Mouse (Mus musculus) limb, embryonic 12.5 days (tissue): ENCODE data around the gene Phf20. TPM values are rescaled to one million over a fixed set of nuclear protein-coding genes. Genes with fewer than 3 reads are reported as not detected.

ENCODE experiments used
- ATAC-seq: fragments of 200-750 bp; cut with Nextera tagmentation; 2 replicates; pipeline ENCODE4 v1.8.0; 2017; ENCODE audit warnings: low read depth, moderate TSS enrichment; ENCODE audit not compliant: insufficient number of reproducible peaks, insufficient read depth, low FRiP score, low TSS enrichment
- H3K27ac ChIP-seq: fragments of 300-500 bp; sonication (generic); 2 replicates; pipeline ENCODE4 v1.5.1; 2016; ENCODE audit warnings: mild to moderate bottlenecking, moderate library complexity
- H3K27me3 ChIP-seq: fragments of 300-500 bp; sonication (generic); 2 replicates; pipeline ENCODE4 v1.6.1; 2016; ENCODE audit warnings: mild to moderate bottlenecking, moderate library complexity
- H3K36me3 ChIP-seq: fragments of 300-500 bp; sonication (generic); 2 replicates; pipeline ENCODE4 v1.6.1; 2016; ENCODE audit warnings: mild to moderate bottlenecking, moderate library complexity
- H3K4me1 ChIP-seq: fragments of 300-500 bp; sonication (generic); replicated peaks from 2 replicates; pipeline ENCODE4 v1.6.1; 2016
- H3K4me2 ChIP-seq: fragments of 300-500 bp; sonication (generic); 2 replicates; pipeline ENCODE4 v1.6.1; 2016; ENCODE audit warnings: mild to moderate bottlenecking, moderate library complexity
- H3K4me3 ChIP-seq: fragments of 300-500 bp; sonication (generic); replicated peaks from 2 replicates; pipeline ENCODE4 v1.5.1; 2016; ENCODE audit warnings: mild to moderate bottlenecking
- H3K9ac ChIP-seq: fragments of 300-500 bp; sonication (generic); replicated peaks from 2 replicates; pipeline ENCODE4 v1.6.1; 2016; ENCODE audit warnings: mild to moderate bottlenecking, moderate library complexity
- H3K9me3 ChIP-seq: fragments of 300-500 bp; sonication (generic); 2 replicates; pipeline ENCODE4 v1.6.1; 2016; ENCODE audit warnings: mild to moderate bottlenecking, moderate library complexity
- WGBS: fragments of 180-500 bp; shearing (Covaris S2); methylation state at CpG from one replicate; pipeline ENCODE4 v1.1.7; 2016; 5-methylcytosine and 5-hydroxymethylcytosine counted together
- polyA plus RNA-seq: library from polyadenylated mRNA; unstranded; fragments of >200 nt; fragmentation: Nextera tagmentation; extraction: Ambion mirVana; gene quantifications from 2 replicates; pipeline ENCODE4 v1.2.1, GENCODE M21; 2016

The Phf20 gene
- polyA plus RNA-seq, 1 experiment from 2014 or later, result 84.3 TPM

GRCm38 (mm10) chr2:156314811-156315210 lies 118.5 kb downstream of the Phf20 start:
- no peak overlapping the region for H3K4me2 ChIP-seq
- H3K4me3 ChIP-seq, result no peak overlapping the region
- H3K9ac ChIP-seq, result no peak overlapping the region
- no peaks in the 10 kb centered on the region for H3K9me3 ChIP-seq
- WGBS, result 94% methylated on average over 6 of the region's 6 CpGs
- H3K27me3 ChIP-seq, result no peaks in the 10 kb centered on the region
- ATAC-seq, result no peak
- H3K27ac ChIP-seq, result no peak overlapping the region
- peaks cover 11% of the 10 kb centered on the region; the same call in 1 of the 2 replicates for H3K4me1 ChIP-seq
- H3K36me3 ChIP-seq, result peaks cover 10% of the 10 kb centered on the region; the same call in 1 of the 2 replicates

DNA sequence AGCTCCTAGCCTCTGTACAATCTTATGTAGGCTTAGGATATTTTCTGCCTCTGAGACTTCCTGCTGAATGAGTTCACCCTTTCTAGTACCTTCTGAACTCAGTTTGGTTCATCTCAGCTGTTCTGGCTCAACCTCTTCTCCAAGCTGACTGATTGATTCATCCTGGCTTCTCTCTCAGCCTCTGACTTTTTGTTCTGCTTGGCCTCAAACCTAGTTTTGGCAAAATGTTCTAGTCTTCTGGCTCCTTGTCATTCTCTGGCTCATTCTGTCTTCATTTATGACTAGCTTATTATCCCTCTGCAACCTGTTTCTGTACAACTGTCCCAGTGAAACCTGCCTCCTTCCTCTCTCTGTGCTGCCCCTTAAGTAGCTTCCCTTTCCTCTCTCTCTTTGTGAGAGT lies 122.2 kb downstream of the Phf20 start:
- Histone ChIP-seq H3K4me2 (no peak overlapping the region), H3K36me3 (peaks cover 10% of the 10 kb centered on the region; the same call in 1 of the 2 replicates), H3K4me1 (no peaks in the 10 kb centered on the region), H3K9ac (no peak overlapping the region), H3K9me3 (no peaks in the 10 kb centered on the region), H3K27ac (no peak overlapping the region), H3K27me3 (no peaks in the 10 kb centered on the region), H3K4me3 (no peak overlapping the region)
- no peak for ATAC-seq

DNA sequence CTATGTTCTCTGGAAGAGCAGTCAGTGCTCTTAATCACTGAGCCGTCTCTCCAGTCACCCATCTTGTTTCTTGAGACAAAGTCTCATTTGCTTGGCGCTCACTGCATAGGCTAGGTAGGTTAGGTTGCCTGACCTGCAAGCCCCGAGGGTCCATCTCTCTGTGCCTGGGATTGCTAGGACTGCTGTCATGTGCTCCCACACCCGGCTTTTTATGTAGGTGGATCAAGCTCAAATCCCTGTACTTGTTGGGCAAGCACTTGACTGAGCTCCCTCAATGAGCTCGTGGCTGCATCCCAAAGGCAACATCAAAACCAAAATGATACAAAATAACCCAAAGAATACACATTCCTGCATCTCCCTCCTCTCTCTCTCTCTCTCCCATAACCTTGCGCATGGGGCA lies 125.3 kb downstream of the Phf20 start:
- H3K27ac ChIP-seq, result no peak overlapping the region
- no peak for ATAC-seq
- 87% methylated on average over 6 of the region's 6 CpGs for WGBS
- no peaks in the 10 kb centered on the region for H3K9me3 ChIP-seq
- H3K4me2 ChIP-seq, result no peak overlapping the region
- no peak overlapping the region for H3K4me3 ChIP-seq
- H3K27me3 ChIP-seq, result no peaks in the 10 kb centered on the region
- no peaks in the 10 kb centered on the region for H3K4me1 ChIP-seq
- H3K36me3 ChIP-seq, result 0 out of 2 replicates have a peak, but pooled peaks cover 4% of the 10 kb centered on the region
- no peak overlapping the region for H3K9ac ChIP-seq

DNA sequence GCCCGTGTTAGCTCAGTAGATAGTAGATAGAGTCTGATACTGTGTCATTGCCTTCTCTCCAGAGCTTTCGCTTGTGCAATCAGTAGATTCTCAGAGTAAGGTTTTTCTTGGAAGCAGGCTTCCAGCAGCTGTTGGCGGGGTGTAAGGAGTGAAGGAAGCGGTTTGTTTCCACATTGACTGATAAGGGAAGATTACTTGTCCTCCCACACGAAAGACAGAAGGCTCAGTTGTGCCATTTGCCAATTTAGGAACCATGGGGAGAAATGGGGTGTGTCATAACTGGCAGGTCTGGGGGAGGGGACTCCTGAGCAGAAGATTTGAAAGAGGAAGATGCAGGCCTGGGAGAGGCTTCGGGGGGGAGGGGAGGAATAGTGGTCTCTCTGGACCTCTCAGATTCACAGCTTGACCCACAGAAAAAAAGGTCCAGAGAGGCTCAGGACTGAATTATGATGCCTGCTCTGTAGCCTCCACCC lies 127.9 kb downstream of the Phf20 start:
- Histone ChIP-seq H3K27me3 (no peaks in the 10 kb centered on the region), H3K4me1 (no peaks in the 10 kb centered on the region), H3K36me3 (0 out of 2 replicates have a peak, but pooled peaks cover 4% of the 10 kb centered on the region), H3K27ac (no peak overlapping the region), H3K4me3 (no peak overlapping the region), H3K9ac (no peak overlapping the region), H3K4me2 (no peak overlapping the region), H3K9me3 (no peaks in the 10 kb centered on the region)
- 71% methylated on average over 6 of the region's 6 CpGs for WGBS
- no peak for ATAC-seq

DNA sequence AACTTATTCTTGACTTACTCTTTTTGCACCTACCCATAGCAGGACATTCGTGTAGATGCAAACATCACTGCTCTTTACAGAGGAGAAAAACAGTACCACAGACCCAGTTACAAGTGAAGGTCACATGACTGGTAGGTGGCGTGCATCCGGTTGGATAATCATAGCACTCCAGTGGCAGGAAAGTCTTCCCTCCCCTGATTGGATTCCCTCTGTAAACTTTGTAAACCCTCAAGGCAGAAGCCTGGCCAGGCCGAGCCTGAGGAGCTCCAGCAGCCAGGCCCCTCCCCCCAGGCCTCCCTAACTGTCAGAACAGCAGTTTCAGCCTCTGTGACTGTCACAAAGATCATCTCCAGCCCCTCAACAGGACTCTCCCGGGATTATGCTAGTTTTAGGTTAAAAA lies 128.4 kb downstream of the Phf20 start:
- Histone ChIP-seq H3K9ac (no peak overlapping the region), H3K4me2 (no peak overlapping the region), H3K27ac (no peak overlapping the region), H3K36me3 (0 out of 2 replicates have a peak, but pooled peaks cover 4% of the 10 kb centered on the region), H3K9me3 (no peaks in the 10 kb centered on the region), H3K4me3 (no peak overlapping the region), H3K27me3 (no peaks in the 10 kb centered on the region), H3K4me1 (no peaks in the 10 kb centered on the region)
- ATAC-seq, result no peak
- 36% methylated on average over 5 of the region's 5 CpGs for WGBS

DNA sequence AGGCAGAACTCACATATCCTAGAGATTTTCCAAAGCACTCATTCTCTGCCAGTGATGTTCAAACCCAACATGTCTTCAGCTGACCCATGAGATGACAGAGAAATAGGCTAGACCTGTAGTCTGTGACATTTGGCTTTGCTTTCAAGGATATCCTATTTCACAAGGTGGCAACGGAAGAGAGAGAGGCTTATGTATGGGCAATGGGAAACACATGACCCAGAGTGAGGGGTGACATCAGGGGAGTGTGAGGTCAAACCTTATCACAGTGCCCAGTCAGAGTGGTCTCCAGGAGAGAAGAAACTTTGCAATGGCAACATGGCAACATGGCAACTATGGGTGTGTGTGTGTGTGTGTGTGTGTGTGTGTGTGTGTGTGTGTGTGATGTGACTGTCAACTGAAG lies 134.4 kb downstream of the Phf20 start:
- no peak overlapping the region for H3K9ac ChIP-seq
- no peaks in the 10 kb centered on the region for H3K36me3 ChIP-seq
- no peaks in the 10 kb centered on the region for H3K4me1 ChIP-seq
- no peak for ATAC-seq
- no peak overlapping the region for H3K27ac ChIP-seq
- no peaks in the 10 kb centered on the region for H3K9me3 ChIP-seq
- no peak overlapping the region for H3K4me3 ChIP-seq
- WGBS, result 24% methylated on average over 1 of the region's 1 CpGs
- H3K27me3 ChIP-seq, result no peaks in the 10 kb centered on the region
- H3K4me2 ChIP-seq, result no peak overlapping the region

GRCm38 (mm10) chr2:156331446-156331965 lies 135.2 kb downstream of the Phf20 start:
- Histone ChIP-seq H3K27me3 (no peaks in the 10 kb centered on the region), H3K36me3 (no peaks in the 10 kb centered on the region), H3K9me3 (no peaks in the 10 kb centered on the region), H3K4me1 (no peaks in the 10 kb centered on the region), H3K4me3 (no peak overlapping the region), H3K9ac (no peak overlapping the region), H3K4me2 (no peak overlapping the region), H3K27ac (no peak overlapping the region)
- no peak for ATAC-seq
- 75% methylated on average over 7 of the region's 7 CpGs for WGBS

DNA sequence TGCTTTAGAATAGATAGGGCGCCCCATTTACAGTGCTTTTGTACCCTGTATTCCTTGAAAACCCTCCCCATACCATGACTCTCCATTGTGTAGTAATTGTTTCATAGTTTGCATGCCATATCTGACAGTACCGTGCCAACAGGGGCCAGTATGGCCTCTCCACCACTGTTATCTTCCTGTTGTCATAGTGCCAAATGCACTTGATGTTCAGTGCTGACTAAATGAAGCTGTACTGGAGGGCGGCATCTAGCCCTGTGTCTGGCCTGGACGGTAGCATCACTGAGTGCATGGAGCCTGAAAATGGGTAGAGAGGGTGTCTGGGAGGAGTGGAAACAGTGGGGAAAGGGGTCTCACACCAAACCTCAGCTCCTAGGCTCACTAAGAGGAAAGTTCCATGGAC lies 143.8 kb downstream of the Phf20 start:
- H3K36me3 ChIP-seq, result no peaks in the 10 kb centered on the region
- no peak overlapping the region for H3K4me2 ChIP-seq
- no peak for ATAC-seq
- WGBS, result 88% methylated on average over 4 of the region's 4 CpGs
- H3K27ac ChIP-seq, result no peak overlapping the region
- no peaks in the 10 kb centered on the region for H3K4me1 ChIP-seq
- H3K27me3 ChIP-seq, result no peaks in the 10 kb centered on the region
- H3K4me3 ChIP-seq, result no peak overlapping the region
- no peak overlapping the region for H3K9ac ChIP-seq
- no peaks in the 10 kb centered on the region for H3K9me3 ChIP-seq

- no peak overlapping the region for H3K4me3 ChIP-seq
- no peak for ATAC-seq
- no peaks in the 10 kb centered on the region for H3K36me3 ChIP-seq
- no peak overlapping the region for H3K4me2 ChIP-seq
- H3K9ac ChIP-seq, result no peak overlapping the region
- WGBS, result 59% methylated on average over 12 of the region's 12 CpGs
- no peaks in the 10 kb centered on the region for H3K27me3 ChIP-seq
- H3K9me3 ChIP-seq, result no peaks in the 10 kb centered on the region
- no peak overlapping the region for H3K27ac ChIP-seq
- H3K4me1 ChIP-seq, result no peaks in the 10 kb centered on the region
Observed at GRCm38 (mm10) chr2:156344775-156345532, 148.7 kb downstream of the Phf20 start.

DNA sequence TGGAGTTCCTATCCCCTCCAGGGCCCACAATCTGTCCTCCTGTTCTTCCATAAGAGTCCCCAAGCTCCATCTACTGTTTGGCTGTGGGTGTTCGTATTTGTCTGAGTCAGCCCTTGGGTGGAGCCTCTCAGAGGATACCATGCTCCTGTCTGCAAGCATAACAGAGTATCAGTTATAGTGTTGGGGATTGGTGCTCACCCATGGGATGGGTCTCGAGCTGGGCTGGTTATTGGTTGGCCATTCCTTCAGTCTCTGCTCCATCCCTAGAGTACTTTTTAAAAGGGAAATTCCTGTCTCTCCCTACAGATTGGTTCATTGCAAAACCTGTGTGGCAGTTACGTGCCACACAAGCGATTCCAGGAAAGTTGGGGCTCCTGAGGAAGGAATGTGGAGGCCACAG lies 152.5 kb downstream of the Phf20 start:
- H3K4me3 ChIP-seq, result no peak overlapping the region
- ATAC-seq, result no peak
- H3K36me3 ChIP-seq, result no peaks in the 10 kb centered on the region
- H3K27me3 ChIP-seq, result no peaks in the 10 kb centered on the region
- no peak overlapping the region for H3K9ac ChIP-seq
- 80% methylated on average over 4 of the region's 4 CpGs for WGBS
- H3K4me2 ChIP-seq, result no peak overlapping the region
- H3K27ac ChIP-seq, result no peak overlapping the region
- H3K4me1 ChIP-seq, result no peaks in the 10 kb centered on the region
- H3K9me3 ChIP-seq, result no peaks in the 10 kb centered on the region

GRCm38 (mm10) chr2:156349286-156349848 lies 153.1 kb downstream of the Phf20 start:
- Histone ChIP-seq H3K27ac (no peak overlapping the region), H3K27me3 (no peaks in the 10 kb centered on the region), H3K9ac (no peak overlapping the region), H3K4me3 (no peak overlapping the region), H3K36me3 (no peaks in the 10 kb centered on the region), H3K9me3 (no peaks in the 10 kb centered on the region), H3K4me2 (no peak overlapping the region), H3K4me1 (no peaks in the 10 kb centered on the region)
- WGBS, result 84% methylated on average over 4 of the region's 4 CpGs
- no peak for ATAC-seq
